Mouse (Mus musculus) neural tube, embryonic 13.5 days (tissue): ENCODE measurements around the gene Vangl1. TPM values are rescaled to one million over a fixed set of nuclear protein-coding genes. Genes with fewer than 3 reads are reported as not detected.

ENCODE experiments used
- ATAC-seq: fragments of 200-750 bp; cut with Nextera tagmentation; 2 replicates; pipeline ENCODE4 v1.8.0; 2017; ENCODE audit warnings: low read depth, mild to moderate bottlenecking, moderate TSS enrichment, moderate library complexity
- H3K27ac ChIP-seq: fragments of 300-500 bp; sonication (generic); replicated peaks from 2 replicates; pipeline ENCODE4 v1.5.1; 2015; ENCODE audit warnings: moderate library complexity, mild to moderate bottlenecking, inconsistent platforms
- H3K27me3 ChIP-seq: fragments of 300-500 bp; sonication (generic); 2 replicates; pipeline ENCODE4 v1.6.1; 2015; ENCODE audit warnings: mild to moderate bottlenecking, inconsistent platforms
- H3K36me3 ChIP-seq: fragments of 300-500 bp; sonication (generic); 2 replicates; pipeline ENCODE4 v1.6.1; 2015; ENCODE audit warnings: mild to moderate bottlenecking, inconsistent platforms
- H3K4me1 ChIP-seq: fragments of 300-500 bp; sonication (generic); replicated peaks from 2 replicates; pipeline ENCODE4 v1.6.1; 2015; ENCODE audit warnings: inconsistent platforms
- H3K4me2 ChIP-seq: fragments of 300-500 bp; sonication (generic); 2 replicates; pipeline ENCODE4 v1.6.1; 2015; ENCODE audit warnings: inconsistent platforms, mild to moderate bottlenecking, moderate library complexity
- H3K4me3 ChIP-seq: fragments of 300-500 bp; sonication (generic); 2 replicates; pipeline ENCODE4 v1.5.1; 2015; ENCODE audit warnings: mild to moderate bottlenecking, inconsistent platforms
- H3K9ac ChIP-seq: fragments of 300-500 bp; sonication (generic); 2 replicates; pipeline ENCODE4 v1.6.1; 2015; ENCODE audit warnings: moderate library complexity, mild to moderate bottlenecking, inconsistent platforms
- H3K9me3 ChIP-seq: fragments of 300-500 bp; sonication (generic); 2 replicates; pipeline ENCODE4 v1.6.1; 2016; ENCODE audit warnings: inconsistent platforms
- WGBS: fragments of 180-500 bp; shearing (Covaris S2); methylation state at CpG from one replicate; pipeline ENCODE4 v1.1.7; 2015; 5-methylcytosine and 5-hydroxymethylcytosine counted together
- polyA plus RNA-seq: library from polyadenylated mRNA; unstranded; fragments of >200 nt; fragmentation: Nextera tagmentation; extraction: Ambion mirVana; gene quantifications from 2 replicates; pipeline ENCODE4 v1.2.1, GENCODE M21; 2015

Gene Vangl1
- polyA plus RNA-seq, 1 experiment from 2014 or later, result 10.5 TPM

DNA sequence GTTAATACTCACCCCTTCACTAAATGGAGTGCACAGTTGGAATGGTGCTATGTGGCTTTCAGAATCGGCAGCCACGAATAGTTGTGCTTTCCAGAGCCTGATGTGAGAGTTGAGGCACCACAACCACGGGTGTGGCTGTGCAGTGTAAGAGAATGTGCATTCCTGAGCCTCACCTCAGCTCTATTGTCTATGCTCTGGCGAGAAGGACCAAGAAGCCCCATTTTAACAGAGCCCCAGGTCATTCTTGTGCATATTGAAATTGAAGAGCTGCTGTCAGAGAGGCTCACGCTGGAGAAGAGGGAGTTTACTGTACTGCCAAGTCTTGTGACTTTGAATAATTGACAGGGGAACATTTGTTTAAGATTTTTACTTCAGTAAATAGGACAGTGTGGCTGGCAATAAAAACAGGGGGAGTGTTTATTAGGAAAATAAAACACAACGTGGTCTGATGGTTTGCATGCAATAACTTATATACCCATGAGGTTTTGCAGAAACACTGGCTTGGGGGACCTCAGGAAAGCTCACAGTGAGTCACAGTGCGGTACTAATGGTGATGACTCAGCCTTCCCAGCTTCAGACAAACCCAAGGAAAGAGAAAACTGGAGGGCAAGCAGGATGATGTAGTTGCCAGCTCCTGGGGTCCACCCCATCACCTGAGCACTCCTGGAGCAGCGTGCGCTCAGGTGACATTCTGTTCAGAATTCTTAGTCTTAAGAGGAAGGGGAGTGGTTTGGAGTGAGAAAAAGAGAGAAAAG is 100.5 kb downstream of the Vangl1 start:
- no peak overlapping the region for H3K9ac ChIP-seq
- no peaks in the 10 kb centered on the region for H3K4me1 ChIP-seq
- H3K27me3 ChIP-seq, result no peaks in the 10 kb centered on the region
- no peaks in the 10 kb centered on the region for H3K36me3 ChIP-seq
- H3K4me3 ChIP-seq, result no peak overlapping the region
- H3K9me3 ChIP-seq, result no peaks in the 10 kb centered on the region
- no peak overlapping the region for H3K27ac ChIP-seq
- no peak for ATAC-seq
- no peak overlapping the region for H3K4me2 ChIP-seq
- 78% methylated on average over 9 of the region's 9 CpGs for WGBS

Other genes starting within 250 kb of the Vangl1 start
- gene Nhlh2, start 194.6 kb downstream of the Vangl1 start, polyA plus RNA-seq, result 72.7 and 75.5 TPM in 2 replicates
- gene Casq2, start 118.3 kb downstream of the Vangl1 start, polyA plus RNA-seq, result 1.9 and 4.3 TPM in 2 replicates